Mouse (Mus musculus) gonadal fat pad, adult 2 months (tissue): ENCODE data around the gene Nbea. TPM values are rescaled to one million over a fixed set of nuclear protein-coding genes. Genes with fewer than 3 reads are reported as not detected.

Experiments
- DNase-seq: peaks from one replicate; pipeline ENCODE4 v3.0.0-alpha.2; 2012; ENCODE audit warnings: low read depth
- polyA plus RNA-seq: library from polyadenylated mRNA; depleted of rRNA; stranded (reverse); fragments of >200 nt; gene quantifications from 2 replicates; pipeline ENCODE4 v1.2.3, GENCODE M21; 2012

The Nbea gene
- polyA plus RNA-seq, 1 experiment: 16.6 TPM

DNA sequence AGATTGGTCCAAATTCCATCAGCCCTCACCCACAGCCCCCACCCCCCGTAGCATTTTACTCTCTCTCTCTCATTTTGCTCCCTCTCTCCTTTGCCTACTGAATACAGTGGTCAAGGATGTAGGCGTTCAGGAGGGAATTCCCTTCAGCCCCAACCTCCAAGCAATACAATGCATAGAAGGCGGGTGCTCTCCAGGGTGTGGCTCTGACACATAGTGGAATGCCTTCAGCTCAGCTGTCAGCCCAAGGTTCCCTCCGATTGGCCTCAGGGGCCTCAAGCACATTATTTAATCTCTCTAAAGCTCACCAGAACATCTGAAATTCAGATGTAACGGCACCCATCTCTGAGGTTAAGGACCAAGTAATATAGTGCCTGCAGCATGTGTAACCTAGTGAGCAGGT is 590.2 kb downstream of the Nbea start:
- DNase-seq: no peak

DNA sequence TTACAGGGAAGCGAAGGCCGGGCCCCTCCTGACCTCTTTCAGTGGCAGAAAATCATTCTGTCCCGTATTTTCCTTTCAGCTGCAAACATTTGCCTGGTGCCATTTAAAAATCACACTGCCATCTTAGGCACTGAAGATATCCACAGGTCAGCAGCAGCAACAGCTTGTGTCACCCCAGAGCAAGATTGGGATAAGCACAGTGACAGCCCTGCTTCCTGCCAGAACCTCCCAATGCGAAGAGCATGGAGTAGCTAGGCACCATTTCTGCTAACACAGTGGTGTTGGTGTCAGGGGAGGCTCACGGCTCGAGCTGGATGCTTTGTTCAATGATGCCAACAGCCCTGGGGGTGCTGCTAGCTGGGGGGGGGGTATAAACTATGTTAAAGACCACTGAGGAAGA is 592.8 kb downstream of the Nbea start:
- DNase-seq: no peak

DNA sequence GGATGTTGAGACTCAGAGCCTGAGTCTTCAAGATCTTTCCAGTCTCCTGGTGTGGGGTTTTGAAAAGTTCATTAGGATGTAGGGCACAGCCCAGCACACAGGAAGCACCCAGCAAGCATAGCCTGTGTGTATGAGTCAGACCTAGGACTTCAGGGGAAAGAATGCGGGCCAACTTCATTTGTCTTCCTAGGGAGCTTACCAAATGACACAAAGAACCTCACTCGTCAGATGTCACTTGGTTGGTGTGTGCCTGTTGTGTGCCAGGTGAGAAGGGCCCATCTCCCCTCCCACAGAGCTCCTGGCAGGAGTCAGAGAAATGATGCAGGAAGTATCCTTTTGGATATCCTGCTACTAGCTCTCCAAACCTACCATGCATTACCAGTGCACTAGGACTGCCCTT is 593.2 kb downstream of the Nbea start:
- no peak for DNase-seq

DNA sequence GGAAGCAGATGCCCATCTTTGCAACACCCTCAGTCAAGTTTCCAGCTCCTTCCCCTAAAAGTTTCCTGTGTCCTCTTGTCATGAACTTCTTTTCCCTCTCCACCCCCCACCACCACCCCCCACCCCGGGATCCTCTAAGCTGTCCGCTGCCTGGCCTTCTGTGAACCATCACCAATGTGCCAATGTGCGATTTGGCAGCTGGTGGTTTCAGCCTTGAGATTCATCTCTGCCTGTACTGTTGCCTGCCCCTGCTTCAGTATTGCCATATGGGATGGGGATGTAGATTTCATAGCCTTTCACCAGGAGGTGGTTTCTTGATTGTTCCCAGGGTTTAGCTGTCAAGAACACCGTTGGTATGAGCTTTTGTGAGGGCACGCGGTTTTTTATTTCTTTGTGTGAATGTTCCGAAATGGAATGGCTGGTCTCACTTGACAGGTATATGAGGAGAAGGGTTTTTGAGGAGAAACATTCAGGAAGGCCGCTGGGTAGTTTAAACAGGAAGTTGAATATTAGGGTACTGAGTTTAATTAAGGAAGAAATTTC is 594.0 kb downstream of the Nbea start:
- no peak for DNase-seq

DNA sequence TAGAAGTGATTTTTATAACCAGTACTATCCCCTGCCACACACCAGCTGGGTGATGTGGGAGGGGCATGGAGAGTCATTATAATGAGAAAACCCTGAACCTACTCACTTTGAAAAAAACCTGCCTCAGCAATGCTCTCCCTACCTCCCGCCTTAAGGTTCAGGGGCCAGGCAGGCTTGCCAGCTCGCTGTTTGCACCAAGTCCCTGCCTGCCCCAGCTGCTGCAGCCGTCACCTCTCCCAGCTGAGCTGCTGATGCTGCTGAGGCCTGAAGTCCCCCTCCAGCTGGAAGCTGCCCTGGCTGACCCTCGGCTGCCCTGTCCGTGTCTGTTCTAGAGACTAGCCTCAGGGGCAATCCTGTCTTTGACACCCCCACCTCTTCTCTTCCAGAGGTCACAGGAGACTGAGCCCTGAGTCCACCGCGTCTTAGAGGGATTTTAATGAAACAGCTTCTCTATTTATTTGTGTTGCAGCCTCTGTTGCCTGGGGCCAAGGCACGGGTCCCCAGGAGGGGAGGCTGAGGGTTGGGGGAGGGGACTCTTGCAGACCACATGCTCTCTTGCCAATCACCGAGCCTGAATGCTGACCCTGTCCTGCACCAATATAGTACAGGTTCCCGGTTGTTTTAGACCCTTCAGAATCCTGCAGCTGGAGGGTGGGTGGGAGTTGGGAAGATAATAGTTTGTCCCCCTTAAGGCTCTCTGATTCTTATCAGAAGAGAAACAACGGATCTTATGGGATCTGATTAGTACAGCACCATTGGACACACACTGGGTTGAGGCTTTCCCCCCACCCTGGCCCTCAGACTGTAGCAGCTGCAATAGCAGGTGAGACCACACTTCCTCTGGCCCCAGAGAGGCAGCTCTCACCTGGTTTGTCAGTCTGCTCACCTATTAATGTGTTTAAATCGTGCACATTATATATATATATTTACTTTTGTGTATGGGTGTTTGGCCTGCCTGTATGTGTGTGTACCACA is 595.2 kb downstream of the Nbea start:
- DNase-seq: no peak

- no peak for DNase-seq
Measured at GRCm38 (mm10) chr3:55587434-55587971, 596.0 kb downstream of the Nbea start.
